Mouse (Mus musculus): ENCODE results near the gene Lrrc1.

- no peak for TF ChIP-seq CTCF (IDR thresholded peaks at IDR 0.05; ENCODE audit: control insufficient read depth, insufficient read depth, insufficient read length)
- TF ChIP-seq CEBPB (IDR thresholded peaks at IDR 0.05; ENCODE audit: low read depth) = no peak
- TF ChIP-seq MAX (IDR thresholded peaks at IDR 0.05) = no peak
- TF ChIP-seq USF1 (IDR thresholded peaks at IDR 0.05; ENCODE audit: low read depth) = no peak
- TF ChIP-seq MYOG (IDR thresholded peaks at IDR 0.05; ENCODE audit: control insufficient read depth, extremely low read depth, insufficient read length) = no peak
- TF ChIP-seq FOSL1 (IDR thresholded peaks at IDR 0.05; ENCODE audit: insufficient read depth, low read length, poor library complexity, severe bottlenecking) = no peak
- no peak for TF ChIP-seq MYOD1 (IDR thresholded peaks at IDR 0.05; ENCODE audit: control insufficient read depth, insufficient read length, low read depth)
Measured at GRCm38 (mm10) chr9:77474535-77474934, 70.1 kb downstream of the Lrrc1 start.
